Mouse (Mus musculus) hindbrain, embryonic 14.5 days (tissue): ENCODE results near the gene Tbx19. TPM values are rescaled to one million over a fixed set of nuclear protein-coding genes. Genes with fewer than 3 reads are reported as not detected.

ENCODE experiments used
- ATAC-seq: fragments of 200-750 bp; cut with Nextera tagmentation; 2 replicates; pipeline ENCODE4 v1.8.0; 2017; ENCODE audit warnings: moderate number of reproducible peaks, mild to moderate bottlenecking, moderate TSS enrichment, moderate library complexity; ENCODE audit not compliant: low FRiP score
- DNase-seq: peaks from one replicate; pipeline ENCODE4 v3.0.0-alpha.2; 2015; ENCODE audit warnings: low spot score
- H3K27ac ChIP-seq: fragments of 300-500 bp; sonication (generic); 2 replicates; pipeline ENCODE4 v1.5.1; 2014; ENCODE audit warnings: mild to moderate bottlenecking, moderate library complexity
- H3K27me3 ChIP-seq: fragments of 300-500 bp; sonication (generic); 2 replicates; pipeline ENCODE4 v1.6.1; 2014; ENCODE audit warnings: mild to moderate bottlenecking, low read length, mixed read lengths; ENCODE audit not compliant: control insufficient read depth, insufficient read depth
- H3K36me3 ChIP-seq: fragments of 300-500 bp; sonication (generic); replicated peaks from 2 replicates; pipeline ENCODE4 v1.6.1; 2014; ENCODE audit not compliant: control insufficient read depth, insufficient read depth
- H3K4me1 ChIP-seq: fragments of 300-500 bp; sonication (generic); replicated peaks from 2 replicates; pipeline ENCODE4 v1.6.1; 2014; ENCODE audit warnings: antibody characterized with exemption, low read length, mixed read lengths; ENCODE audit not compliant: control insufficient read depth, insufficient read depth
- H3K4me2 ChIP-seq: fragments of 300-500 bp; sonication (generic); replicated peaks from 2 replicates; pipeline ENCODE4 v1.6.1; 2014; ENCODE audit warnings: mild to moderate bottlenecking, moderate library complexity
- H3K4me3 ChIP-seq: fragments of 300-500 bp; sonication (generic); replicated peaks from 2 replicates; pipeline ENCODE4 v1.5.1; 2014; ENCODE audit warnings: mild to moderate bottlenecking, low read length
- H3K9ac ChIP-seq: fragments of 300-500 bp; sonication (generic); 2 replicates; pipeline ENCODE4 v1.6.1; 2014
- H3K9me3 ChIP-seq: fragments of 300-500 bp; sonication (generic); 2 replicates; pipeline ENCODE4 v1.6.1; 2016; ENCODE audit warnings: low read length; ENCODE audit not compliant: control insufficient read depth
- WGBS: fragments of 180-500 bp; shearing (Covaris S2); extraction: QIAGEN DNeasy Blood & Tissue Kit; methylation state at CpG from one replicate; pipeline ENCODE4 v1.1.7; 2014; 5-methylcytosine and 5-hydroxymethylcytosine counted together
- polyA plus RNA-seq: library from polyadenylated mRNA; unstranded; fragments of >200 nt; fragmentation: Nextera tagmentation; extraction: Ambion mirVana; gene quantifications from 2 replicates; pipeline ENCODE4 v1.2.1, GENCODE M21; 2014

Gene Tbx19
- polyA plus RNA-seq, 1 experiment from 2014 or later, result not detected

GRCm38 (mm10) chr1:165171277-165171676 lies 10.7 kb upstream of the Tbx19 start:
- no peak overlapping the region for H3K9ac ChIP-seq
- H3K4me2 ChIP-seq, result no peak overlapping the region
- no peak overlapping the region for H3K4me3 ChIP-seq
- H3K9me3 ChIP-seq, result no peaks in the 10 kb centered on the region
- no peaks in the 10 kb centered on the region for H3K4me1 ChIP-seq
- H3K27ac ChIP-seq, result no peak overlapping the region
- no peaks in the 10 kb centered on the region for H3K36me3 ChIP-seq
- no peak for ATAC-seq
- 81% methylated on average over 7 of the region's 8 CpGs for WGBS
- DNase-seq, result no peak
- H3K27me3 ChIP-seq, result no peaks in the 10 kb centered on the region

- Histone ChIP-seq H3K4me1 (no peaks in the 10 kb centered on the region), H3K9me3 (no peaks in the 10 kb centered on the region), H3K9ac (no peak overlapping the region), H3K4me2 (no peak overlapping the region), H3K4me3 (no peak overlapping the region), H3K27ac (no peak overlapping the region), H3K27me3 (no peaks in the 10 kb centered on the region), H3K36me3 (no peaks in the 10 kb centered on the region)
- DNase-seq (no peak), ATAC-seq (no peak)
- WGBS, result 80% methylated on average over 5 of the region's 5 CpGs
These were observed 9.6 kb upstream of the Tbx19 start for GRCm38 (mm10) chr1:165170157-165170556.

- ATAC-seq (no peak), DNase-seq (no peak)
- Histone ChIP-seq H3K27me3 (no peaks in the 10 kb centered on the region), H3K27ac (no peak overlapping the region), H3K4me3 (no peak overlapping the region), H3K9ac (no peak overlapping the region), H3K4me2 (no peak overlapping the region), H3K9me3 (no peaks in the 10 kb centered on the region), H3K36me3 (no peaks in the 10 kb centered on the region), H3K4me1 (no peaks in the 10 kb centered on the region)
- 83% methylated on average over 3 of the region's 3 CpGs for WGBS
These were observed 8.9 kb upstream of the Tbx19 start for GRCm38 (mm10) chr1:165169462-165169861.

GRCm38 (mm10) chr1:165164920-165165319 lies 4.3 kb upstream of the Tbx19 start:
- Histone ChIP-seq H3K9ac (no peak overlapping the region), H3K4me3 (no peak overlapping the region), H3K4me2 (no peak overlapping the region), H3K27ac (no peak overlapping the region), H3K27me3 (no peaks in the 10 kb centered on the region), H3K4me1 (no peaks in the 10 kb centered on the region), H3K36me3 (no peaks in the 10 kb centered on the region), H3K9me3 (no peaks in the 10 kb centered on the region)
- 85% methylated on average over 6 of the region's 6 CpGs for WGBS
- DNase-seq (no peak), ATAC-seq (no peak)

GRCm38 (mm10) chr1:165158841-165159240 lies 1.7 kb downstream of the Tbx19 start:
- WGBS, result 73% methylated on average over 10 of the region's 10 CpGs
- Histone ChIP-seq H3K27me3 (no peaks in the 10 kb centered on the region), H3K4me1 (no peaks in the 10 kb centered on the region), H3K9ac (no peak overlapping the region), H3K36me3 (no peaks in the 10 kb centered on the region), H3K4me2 (no peak overlapping the region), H3K27ac (no peak overlapping the region), H3K9me3 (no peaks in the 10 kb centered on the region), H3K4me3 (no peak overlapping the region)
- DNase-seq (no peak), ATAC-seq (no peak)

GRCm38 (mm10) chr1:165154162-165154561 lies 6.4 kb downstream of the Tbx19 start:
- Histone ChIP-seq H3K27me3 (no peaks in the 10 kb centered on the region), H3K4me3 (no peak overlapping the region), H3K9ac (no peak overlapping the region), H3K9me3 (no peaks in the 10 kb centered on the region), H3K4me1 (no peaks in the 10 kb centered on the region), H3K4me2 (no peak overlapping the region), H3K27ac (no peak overlapping the region), H3K36me3 (no peaks in the 10 kb centered on the region)
- DNase-seq, result no peak
- no peak for ATAC-seq
- 92% methylated on average over 4 of the region's 4 CpGs for WGBS

- H3K4me3 ChIP-seq, result no peak overlapping the region
- no peaks in the 10 kb centered on the region for H3K4me1 ChIP-seq
- no peak overlapping the region for H3K4me2 ChIP-seq
- DNase-seq (no peak), ATAC-seq (no peak)
- no peaks in the 10 kb centered on the region for H3K27me3 ChIP-seq
- no peak overlapping the region for H3K9ac ChIP-seq
- WGBS, result 77% methylated on average over 8 of the region's 8 CpGs
- no peaks in the 10 kb centered on the region for H3K9me3 ChIP-seq
- H3K36me3 ChIP-seq, result no peaks in the 10 kb centered on the region
- H3K27ac ChIP-seq, result no peak overlapping the region
These were observed 9.4 kb downstream of the Tbx19 start for GRCm38 (mm10) chr1:165151216-165151615.

- DNase-seq (no peak), ATAC-seq (no peak)
- Histone ChIP-seq H3K27me3 (no peaks in the 10 kb centered on the region), H3K9ac (no peak overlapping the region), H3K4me1 (no peaks in the 10 kb centered on the region), H3K4me2 (no peak overlapping the region), H3K27ac (no peak overlapping the region), H3K36me3 (no peaks in the 10 kb centered on the region), H3K4me3 (no peak overlapping the region), H3K9me3 (0 out of 2 replicates have a peak, but pooled peaks cover 6% of the 10 kb centered on the region)
- WGBS, result 85% methylated on average over 12 of the region's 12 CpGs
These were observed 18.1 kb downstream of the Tbx19 start for GRCm38 (mm10) chr1:165142343-165142916.

GRCm38 (mm10) chr1:165140227-165140626 lies 20.3 kb downstream of the Tbx19 start:
- Histone ChIP-seq H3K27ac (no peak overlapping the region), H3K27me3 (no peaks in the 10 kb centered on the region), H3K36me3 (no peaks in the 10 kb centered on the region), H3K9ac (no peak overlapping the region), H3K4me2 (no peak overlapping the region), H3K9me3 (0 out of 2 replicates have a peak, but pooled peaks cover 6% of the 10 kb centered on the region), H3K4me3 (no peak overlapping the region), H3K4me1 (no peaks in the 10 kb centered on the region)
- WGBS, result 81% methylated on average over 3 of the region's 3 CpGs
- DNase-seq (no peak), ATAC-seq (no peak)

- H3K36me3 ChIP-seq, result no peaks in the 10 kb centered on the region
- DNase-seq (no peak), ATAC-seq (no peak)
- H3K4me1 ChIP-seq, result no peaks in the 10 kb centered on the region
- H3K27me3 ChIP-seq, result no peaks in the 10 kb centered on the region
- 80% methylated on average over 2 of the region's 2 CpGs for WGBS
- H3K4me3 ChIP-seq, result no peak overlapping the region
- no peak overlapping the region for H3K4me2 ChIP-seq
- no peaks in the 10 kb centered on the region for H3K9me3 ChIP-seq
- H3K27ac ChIP-seq, result no peak overlapping the region
- no peak overlapping the region for H3K9ac ChIP-seq
These were observed 26.7 kb downstream of the Tbx19 start for GRCm38 (mm10) chr1:165133858-165134257.
